Mouse (Mus musculus) lung, adult 2 months (tissue): ENCODE results near the gene Sec31b. TPM values are rescaled to one million over a fixed set of nuclear protein-coding genes. Genes with fewer than 3 reads are reported as not detected.

Experiments
- DNase-seq: peaks from one replicate; pipeline ENCODE4 v3.0.0; 2022
- H3K4me1 ChIP-seq: fragments of 200-500 bp; 2 replicates; pipeline ENCODE4 v1.6.1; 2011; ENCODE audit warnings: low read length; ENCODE audit not compliant: control insufficient read depth, insufficient read depth
- H3K4me3 ChIP-seq: fragments of 200-500 bp; replicated peaks from 2 replicates; pipeline ENCODE3; 2011; ENCODE audit warnings: low read depth, mild to moderate bottlenecking, control low read depth, low read length; ENCODE audit errors: extremely low read depth
- CTCF ChIP-seq: fragments of 200-500 bp; IDR thresholded peaks from 2 replicates; pipeline ENCODE4 v1.5.1; 2011; ENCODE audit warnings: mild to moderate bottlenecking, low read length, control low read depth; ENCODE audit not compliant: insufficient read depth
- POLR2A ChIP-seq: fragments of 200-500 bp; IDR thresholded peaks from 2 replicates; pipeline ENCODE4 v1.6.1; 2011; ENCODE audit warnings: low read depth, mild to moderate bottlenecking, control low read depth, low read length, borderline replicate concordance; ENCODE audit errors: extremely low read depth
- WGBS: fragments of 180-500 bp; shearing (Covaris S2); methylation state at CpG from one replicate; pipeline ENCODE4 v1.1.7; 2018; 5-methylcytosine and 5-hydroxymethylcytosine counted together
- polyA plus RNA-seq: library from polyadenylated mRNA; depleted of rRNA; stranded (reverse); fragments of >200 nt; gene quantifications from 2 replicates; pipeline ENCODE4 v1.2.3, GENCODE M21; 2012; rRNA removed

The Sec31b gene
- polyA plus RNA-seq, 1 experiment, result 3.6 TPM

GRCm38 (mm10) chr19:44496941-44497340, 48.7 kb downstream of the Sec31b start:
- no peak for DNase-seq
- Histone ChIP-seq H3K4me3 (no peak overlapping the region), H3K4me1 (no peaks in the 10 kb centered on the region)
- TF ChIP-seq CTCF, result no peak
- no peak for TF ChIP-seq POLR2A
- 79% methylated on average over 10 of the region's 10 CpGs for WGBS

GRCm38 (mm10) chr19:44496511-44496910, 49.2 kb downstream of the Sec31b start:
- TF ChIP-seq CTCF (no peak), POLR2A (no peak)
- WGBS, result 38% methylated on average over 8 of the region's 8 CpGs
- Histone ChIP-seq H3K4me1 (no peaks in the 10 kb centered on the region), H3K4me3 (no peak overlapping the region)
- no peak for DNase-seq

GRCm38 (mm10) chr19:44493128-44493527, 52.5 kb downstream of the Sec31b start, which contains the start of gene Wnt8b:
TSS of gene Wnt8b (plus strand) at chr19:44493472.
- WGBS, result 44% methylated on average over 8 of the region's 8 CpGs
- Histone ChIP-seq H3K4me1 (no peaks in the 10 kb centered on the region), H3K4me3 (no peak within 1 kb of the TSS)
- no peak for DNase-seq
- TF ChIP-seq CTCF (no peak), POLR2A (no peak)

- TF ChIP-seq POLR2A (no peak), CTCF (peak; percentile 72)
- WGBS, result 12% methylated on average over 8 of the region's 8 CpGs
- peak; percentile 41 for DNase-seq
- no peaks in the 10 kb centered on the region for H3K4me1 ChIP-seq
- no peak overlapping the region for H3K4me3 ChIP-seq
These were observed 58.4 kb downstream of the Sec31b start for GRCm38 (mm10) chr19:44487266-44487665.

GRCm38 (mm10) chr19:44476541-44476940, 69.1 kb downstream of the Sec31b start:
- WGBS, result 50% methylated on average over 3 of the region's 3 CpGs

GRCm38 (mm10) chr19:44475268-44475667, 70.4 kb downstream of the Sec31b start:
- no peak overlapping the region for H3K4me3 ChIP-seq
- WGBS, result 73% methylated on average over 6 of the region's 6 CpGs
- no peak for TF ChIP-seq POLR2A
- DNase-seq, result no peak
- no peaks in the 10 kb centered on the region for H3K4me1 ChIP-seq

More at GRCm38 (mm10) chr19:44476541-44476940, 69.1 kb downstream of the Sec31b start:
- DNase-seq, result no peak
- Histone ChIP-seq H3K4me1 (no peaks in the 10 kb centered on the region), H3K4me3 (no peak overlapping the region)
- TF ChIP-seq CTCF (no peak), POLR2A (no peak)

GRCm38 (mm10) chr19:44474158-44474557, 71.5 kb downstream of the Sec31b start:
- no peaks in the 10 kb centered on the region for H3K4me1 ChIP-seq
- DNase-seq, result peak; percentile 81
- no peak overlapping the region for H3K4me3 ChIP-seq
- peak; percentile 93 for TF ChIP-seq CTCF
- no peak for TF ChIP-seq POLR2A
- 2% methylated on average over 10 of the region's 10 CpGs for WGBS

Other genes with a start within 250 kb of the Sec31b start
- gene Scd4, start 212.8 kb downstream of the Sec31b start, polyA plus RNA-seq, result 0.46 and 0.97 TPM in 2 replicates
- gene Scd1, start 138.0 kb downstream of the Sec31b start, polyA plus RNA-seq, result 3,425 and 3,454 TPM in 2 replicates
- not detected in 2 replicates for gene Wnt8b, start 52.4 kb downstream of the Sec31b start, polyA plus RNA-seq
- gene Gm20538, start 7.0 kb upstream of the Sec31b start, polyA plus RNA-seq, result not detected in 2 replicates
- 251 and 363 TPM in 2 replicates for gene Ndufb8, start 9.6 kb upstream of the Sec31b start, polyA plus RNA-seq
- 15.2 and 27.0 TPM in 2 replicates for gene Hif1an, start 17.0 kb upstream of the Sec31b start, polyA plus RNA-seq
- not detected in 2 replicates for gene Pax2, start 210.2 kb upstream of the Sec31b start, polyA plus RNA-seq